Mouse (Mus musculus) embryonic facial prominence, embryonic 11.5 days (tissue): ENCODE results near the gene Cyp2w1. TPM values are rescaled to one million over a fixed set of nuclear protein-coding genes. Genes with fewer than 3 reads are reported as not detected.
A peak's percentile ranks its signal among the peaks of the same experiment; 100 is the strongest.
"Not testable (repeated sequence)": the region's sequence is repeated elsewhere in the genome, so short reads cannot be mapped to it uniquely, and the experiment has no call there.

Experiments used
- ATAC-seq: fragments of 200-750 bp; cut with Nextera tagmentation; replicated peaks from 2 replicates; pipeline ENCODE4 v1.8.0; 2017; ENCODE audit warnings: low read depth; ENCODE audit not compliant: insufficient number of reproducible peaks, low FRiP score, low TSS enrichment
- DNase-seq: peaks from one replicate; pipeline ENCODE4 v3.0.0-alpha.2; 2015; ENCODE audit warnings: low spot score
- H3K27ac ChIP-seq: fragments of 300-500 bp; sonication (generic); replicated peaks from 2 replicates; pipeline ENCODE4 v1.5.1; 2014; ENCODE audit warnings: mild to moderate bottlenecking, low read depth, low read length, control low read depth
- H3K27me3 ChIP-seq: fragments of 300-500 bp; sonication (generic); 2 replicates; pipeline ENCODE4 v1.6.1; 2014; ENCODE audit warnings: mild to moderate bottlenecking, low read length, moderate library complexity, mixed read lengths; ENCODE audit not compliant: control insufficient read depth, insufficient read depth
- H3K36me3 ChIP-seq: fragments of 300-500 bp; sonication (generic); replicated peaks from 2 replicates; pipeline ENCODE4 v1.6.1; 2014; ENCODE audit warnings: low read depth, mild to moderate bottlenecking, low read length, moderate library complexity, mixed read lengths; ENCODE audit not compliant: control insufficient read depth, insufficient read depth
- H3K4me1 ChIP-seq: fragments of 300-500 bp; sonication (generic); 2 replicates; pipeline ENCODE4 v1.6.1; 2014; ENCODE audit warnings: low read length, mixed read lengths; ENCODE audit not compliant: control insufficient read depth, insufficient read depth
- H3K4me2 ChIP-seq: fragments of 300-500 bp; sonication (generic); 2 replicates; pipeline ENCODE4 v1.6.1; 2014; ENCODE audit warnings: low read depth, mild to moderate bottlenecking, control low read depth, low read length, moderate library complexity
- H3K4me3 ChIP-seq: fragments of 300-500 bp; sonication (generic); 2 replicates; pipeline ENCODE4 v1.5.1; 2014; ENCODE audit warnings: low read depth, low read length, control low read depth
- H3K9ac ChIP-seq: fragments of 300-500 bp; sonication (generic); replicated peaks from 2 replicates; pipeline ENCODE4 v1.6.1; 2014; ENCODE audit warnings: mild to moderate bottlenecking, control low read depth, low read length
- H3K9me3 ChIP-seq: fragments of 300-500 bp; sonication (generic); replicated peaks from 2 replicates; pipeline ENCODE4 v1.6.1; 2016; ENCODE audit warnings: mild to moderate bottlenecking, low read length, inconsistent platforms, mixed read lengths; ENCODE audit not compliant: control insufficient read depth
- WGBS: fragments of 180-500 bp; shearing (Covaris S2); extraction: QIAGEN DNeasy Blood & Tissue Kit; methylation state at CpG from one replicate; pipeline ENCODE4 v1.1.7; 2014; 5-methylcytosine and 5-hydroxymethylcytosine counted together
- polyA plus RNA-seq: library from polyadenylated mRNA; unstranded; fragments of >200 nt; fragmentation: Nextera tagmentation; extraction: Ambion mirVana; gene quantifications from 2 replicates; pipeline ENCODE4 v1.2.1, GENCODE M21; 2014

The Cyp2w1 gene
- polyA plus RNA-seq, 1 experiment from 2014 or later: 0.41 TPM

DNA sequence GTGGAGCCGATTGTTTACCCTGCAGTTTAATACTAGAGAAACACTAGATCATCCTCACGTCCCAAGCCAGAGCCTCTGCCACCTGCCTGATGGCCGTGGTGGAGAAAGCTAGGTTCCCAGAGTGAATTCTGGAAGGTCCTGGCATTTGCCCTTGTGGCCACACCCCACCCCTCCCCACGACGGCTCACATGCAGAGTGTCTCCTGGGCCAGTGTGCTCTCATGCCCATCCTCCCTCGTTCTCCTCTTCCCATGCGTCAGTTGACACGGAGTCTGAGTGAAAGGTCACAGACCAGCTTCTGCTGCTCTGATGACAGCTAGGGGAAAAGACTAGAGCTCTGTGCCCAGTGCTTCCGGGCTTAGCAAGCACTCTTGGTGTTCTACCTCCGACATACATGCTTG is 32.1 kb downstream of the Cyp2w1 start:
- peaks cover 3% of the 10 kb centered on the region; the same call in 1 of the 2 replicates for H3K4me1 ChIP-seq
- no peak for ATAC-seq
- H3K27ac ChIP-seq: no peak overlapping the region

GRCm38 (mm10) chr5:139386047-139386446 is 33.6 kb downstream of the Cyp2w1 start:
- H3K9me3 ChIP-seq: no peaks in the 10 kb centered on the region
- no peak overlapping the region for H3K27ac ChIP-seq
- H3K4me1 ChIP-seq: peaks cover 3% of the 10 kb centered on the region; the same call in 1 of the 2 replicates
- no peak overlapping the region for H3K4me2 ChIP-seq
- no peak for DNase-seq
- H3K27me3 ChIP-seq: no peaks in the 10 kb centered on the region
- no peak overlapping the region for H3K9ac ChIP-seq
- ATAC-seq: no peak
- H3K4me3 ChIP-seq: no peak overlapping the region
- no peaks in the 10 kb centered on the region for H3K36me3 ChIP-seq
- WGBS: 96% methylated on average over 5 of the region's 5 CpGs

More for the DNA sequence above, 32.1 kb downstream of the Cyp2w1 start:
- H3K36me3 ChIP-seq: no peaks in the 10 kb centered on the region
- H3K4me3 ChIP-seq: no peak overlapping the region
- WGBS: 69% methylated on average over 10 of the region's 10 CpGs
- DNase-seq: no peak
- H3K27me3 ChIP-seq: no peaks in the 10 kb centered on the region
- H3K9ac ChIP-seq: no peak overlapping the region
- no peak overlapping the region for H3K4me2 ChIP-seq
- H3K9me3 ChIP-seq: no peaks in the 10 kb centered on the region

- H3K9ac ChIP-seq: no peak overlapping the region
- 0 out of 2 replicates have a peak overlapping the region, but pooled peaks have one; percentile 3 for H3K27ac ChIP-seq
Measured at GRCm38 (mm10) chr5:139387329-139388194, 35.1 kb downstream of the Cyp2w1 start.

GRCm38 (mm10) chr5:139388195-139388570 is 35.8 kb downstream of the Cyp2w1 start:
- no peak for DNase-seq
- Histone ChIP-seq H3K4me2 (no peak overlapping the region), H3K9me3 (no peaks in the 10 kb centered on the region)

More at GRCm38 (mm10) chr5:139387329-139388194, 35.1 kb downstream of the Cyp2w1 start:
- no peaks in the 10 kb centered on the region for H3K9me3 ChIP-seq
- 83% methylated on average over 10 of the region's 10 CpGs for WGBS
- DNase-seq (no peak), ATAC-seq (no peak)
- H3K4me3 ChIP-seq: no peak overlapping the region
- H3K4me2 ChIP-seq: no peak overlapping the region
- H3K36me3 ChIP-seq: no peaks in the 10 kb centered on the region
- H3K27me3 ChIP-seq: no peaks in the 10 kb centered on the region
- H3K4me1 ChIP-seq: peaks cover 2% of the 10 kb centered on the region; the same call in 1 of the 2 replicates

GRCm38 (mm10) chr5:139388694-139389675 is 36.6 kb downstream of the Cyp2w1 start:
- peak overlapping the region; percentile 31; the same call in 1 of the 2 replicates for H3K27ac ChIP-seq
- H3K9ac ChIP-seq: no peak overlapping the region; the same call in none of the 2 replicates
- peaks cover 2% of the 10 kb centered on the region; the same call in 1 of the 2 replicates for H3K4me1 ChIP-seq
- no peaks in the 10 kb centered on the region for H3K9me3 ChIP-seq
- H3K27me3 ChIP-seq: no peaks in the 10 kb centered on the region
- WGBS: 67% methylated on average over 17 of the region's 17 CpGs
- no peak overlapping the region for H3K4me2 ChIP-seq
- ATAC-seq (peak; percentile 24; the same call in 1 of the 2 replicates), DNase-seq (no peak)
- H3K4me3 ChIP-seq: no peak overlapping the region
- H3K36me3 ChIP-seq: no peaks in the 10 kb centered on the region

More at GRCm38 (mm10) chr5:139388195-139388570, 35.8 kb downstream of the Cyp2w1 start:
- WGBS: 76% methylated on average over 4 of the region's 4 CpGs
- Histone ChIP-seq H3K4me1 (peaks cover 2% of the 10 kb centered on the region; the same call in 1 of the 2 replicates), H3K4me3 (no peak overlapping the region), H3K36me3 (no peaks in the 10 kb centered on the region), H3K27ac (0 out of 2 replicates have a peak overlapping the region, but pooled peaks have one; percentile 3), H3K9ac (no peak overlapping the region), H3K27me3 (no peaks in the 10 kb centered on the region)
- no peak for ATAC-seq

GRCm38 (mm10) chr5:139389676-139390061 is 37.3 kb downstream of the Cyp2w1 start:
- peaks cover 2% of the 10 kb centered on the region; the same call in 1 of the 2 replicates for H3K4me1 ChIP-seq
- no peaks in the 10 kb centered on the region for H3K36me3 ChIP-seq
- no peak overlapping the region for H3K27ac ChIP-seq
- H3K4me3 ChIP-seq: no peak overlapping the region
- ATAC-seq (no peak), DNase-seq (peak; percentile 26)
- H3K4me2 ChIP-seq: no peak overlapping the region
- H3K9me3 ChIP-seq: no peaks in the 10 kb centered on the region
- WGBS: 18% methylated on average over 6 of the region's 6 CpGs
- H3K9ac ChIP-seq: no peak overlapping the region; the same call in none of the 2 replicates
- H3K27me3 ChIP-seq: no peaks in the 10 kb centered on the region

GRCm38 (mm10) chr5:139390324-139391119 is 38.1 kb downstream of the Cyp2w1 start:
- H3K27me3 ChIP-seq, H3K27ac ChIP-seq, H3K4me2 ChIP-seq, H3K4me1 ChIP-seq, ATAC-seq, H3K36me3 ChIP-seq, DNase-seq, H3K9ac ChIP-seq, H3K9me3 ChIP-seq, H3K4me3 ChIP-seq: not testable (repeated sequence)
- 76% methylated on average over 5 of the region's 5 CpGs for WGBS
